Mouse (Mus musculus) left cerebral cortex, postnatal 36 days (tissue): Measurements from ENCODE around the gene Tor1b. TPM values are rescaled to one million over a fixed set of nuclear protein-coding genes. Genes with fewer than 3 reads are reported as not detected.
"Not testable (repeated sequence)": the region's sequence is repeated elsewhere in the genome, so short reads cannot be mapped to it uniquely, and the experiment has no call there.

ENCODE experiments used
- DNase-seq, 2 experiments: peaks; one replicate each; pipeline ENCODE4 v3.0.0; 2021 to 2022; ENCODE audit warnings: low spot score in 2 of 2, mixed read lengths in 1 of 2
- intact Hi-C: fragments of 180-260 bp; cut with DNase I; formaldehyde crosslinking; loops from one replicate; pipeline ENCODE4 v1.15.1; 2025
- total RNA-seq, 2 experiments: library from RNA; stranded (reverse); gene quantifications; 2 replicates each; pipeline ENCODE4 v1.2.3; 2021

Gene Tor1b
- total RNA-seq, 2 experiments from 2014 or later: 28.4 to 31.8 TPM

- DNase-seq: peak in 1 of 2 experiments; percentile 14
- intact Hi-C loops: loop anchor here (5.0 kb wide), 1 partner anchor 102 kb away; no protein-coding TSS in a partner anchor
These were observed 23.8 kb upstream of the Tor1b start for GRCm38 (mm10) chr2:30928893-30929482.

DNA sequence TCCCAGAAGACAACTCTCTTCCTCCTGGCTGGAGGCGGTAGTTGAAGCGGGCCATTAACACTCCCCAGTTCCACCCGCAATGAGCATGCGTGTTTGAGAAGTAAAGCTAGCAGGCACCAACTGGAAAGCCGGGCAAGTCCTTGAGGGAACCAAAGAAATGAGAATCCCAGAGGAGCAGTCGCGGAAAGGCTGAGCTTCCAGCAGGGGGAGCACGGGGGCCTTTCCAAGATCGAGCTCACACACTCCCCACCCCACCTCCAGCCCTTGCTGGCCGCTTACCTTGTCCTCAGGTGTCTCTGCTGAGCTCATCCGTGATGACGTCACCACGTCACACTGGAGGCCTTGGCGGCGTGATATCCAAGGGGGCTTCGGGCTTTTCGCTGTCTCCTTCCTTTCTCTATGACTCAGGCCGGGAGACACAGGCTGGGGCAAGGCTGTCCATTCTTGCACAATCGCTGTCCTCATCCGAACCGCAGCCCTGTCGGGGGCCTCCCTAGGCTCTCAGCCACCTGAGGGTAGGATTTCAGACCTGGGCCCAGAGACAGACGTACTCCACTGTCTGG is 23.2 kb upstream of the Tor1b start, which contains the start of gene Ptges:
Gene Ptges, minus strand, starts transcription at position 381 of the 563 bp plus-strand sequence.
- DNase-seq: peak; percentile 73 to 76
- intact Hi-C loops: loop anchor here (5.0 to 10.0 kb wide), 3 partner anchors 102 to 492 kb away; no protein-coding TSS in a partner anchor

DNA sequence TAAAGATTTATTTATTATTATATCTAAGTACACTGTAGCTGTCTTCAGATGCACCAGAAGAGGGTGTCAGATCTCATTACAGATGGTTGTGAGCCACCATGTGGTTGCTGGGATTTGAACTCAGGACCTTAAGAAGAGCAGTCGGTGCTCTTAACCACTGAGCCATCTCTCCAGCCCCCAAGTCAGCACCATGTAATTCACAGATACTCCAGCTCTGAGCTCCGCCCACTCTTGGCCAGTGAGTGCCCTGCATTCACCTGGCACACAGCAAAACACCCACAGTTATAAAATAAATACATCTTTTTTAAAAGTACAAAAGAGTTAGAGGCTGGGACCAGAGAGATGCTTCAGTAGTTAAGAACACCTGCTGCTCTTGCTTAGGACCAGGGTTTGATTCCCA is 21.9 kb upstream of the Tor1b start:
- intact Hi-C loops: loop anchor here (5.0 to 10.0 kb wide), 2 partner anchors 136 to 494 kb away; no protein-coding TSS in a partner anchor
- DNase-seq: not testable (repeated sequence)

GRCm38 (mm10) chr2:30931922-30932321 is 20.8 kb upstream of the Tor1b start:
- intact Hi-C loops: loop anchor here (5.0 to 10.0 kb wide), 2 partner anchors 137 to 495 kb away; no protein-coding TSS in a partner anchor
- DNase-seq: no peak

GRCm38 (mm10) chr2:30933032-30933431 is 19.7 kb upstream of the Tor1b start:
- intact Hi-C loops: loop anchor here (5.0 to 10.0 kb wide), 2 partner anchors 138 to 496 kb away; no protein-coding TSS in a partner anchor

GRCm38 (mm10) chr2:30933917-30934450 is 18.8 kb upstream of the Tor1b start:
- intact Hi-C loops: loop anchor here (2.0 to 10.0 kb wide), 3 partner anchors 43 to 497 kb away; no protein-coding TSS in a partner anchor
- peak; percentile 59 to 75 for DNase-seq

More at GRCm38 (mm10) chr2:30933032-30933431, 19.7 kb upstream of the Tor1b start:
- DNase-seq: no peak

GRCm38 (mm10) chr2:30936808-30937207 is 16.0 kb upstream of the Tor1b start:
- DNase-seq: no peak
- intact Hi-C loops: loop anchor here (10.0 kb wide), 1 partner anchor 142 kb away; no protein-coding TSS in a partner anchor

DNA sequence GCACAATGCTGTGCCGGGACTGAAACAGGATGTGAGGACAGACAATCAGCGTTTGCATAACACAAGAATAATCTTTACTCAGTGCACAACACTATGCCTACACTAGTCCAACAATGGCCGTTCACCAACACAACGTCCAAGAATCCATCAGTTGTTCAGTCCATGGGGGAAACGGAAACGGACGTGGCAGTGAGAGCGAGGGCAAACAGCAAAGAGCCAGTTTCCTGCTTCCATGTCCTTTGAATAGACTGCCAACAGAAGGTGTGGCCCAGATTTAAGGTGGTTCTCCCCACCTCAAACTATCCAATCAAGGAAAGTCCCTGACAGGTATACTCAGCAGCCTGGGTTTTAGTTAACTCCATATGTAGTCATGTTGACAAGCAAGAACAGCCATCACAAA is 15.0 kb upstream of the Tor1b start:
- no peak for DNase-seq
- intact Hi-C loops: loop anchor here (10.0 kb wide), 1 partner anchor 143 kb away; no protein-coding TSS in a partner anchor

GRCm38 (mm10) chr2:30938574-30938991 is 14.2 kb upstream of the Tor1b start:
- DNase-seq: no peak
- intact Hi-C loops: loop anchor here (10.0 kb wide), 1 partner anchor 144 kb away; no protein-coding TSS in a partner anchor

- intact Hi-C loops: no loop called here
These were observed 11.2 kb upstream of the Tor1b start for GRCm38 (mm10) chr2:30941586-30941985.

DNA sequence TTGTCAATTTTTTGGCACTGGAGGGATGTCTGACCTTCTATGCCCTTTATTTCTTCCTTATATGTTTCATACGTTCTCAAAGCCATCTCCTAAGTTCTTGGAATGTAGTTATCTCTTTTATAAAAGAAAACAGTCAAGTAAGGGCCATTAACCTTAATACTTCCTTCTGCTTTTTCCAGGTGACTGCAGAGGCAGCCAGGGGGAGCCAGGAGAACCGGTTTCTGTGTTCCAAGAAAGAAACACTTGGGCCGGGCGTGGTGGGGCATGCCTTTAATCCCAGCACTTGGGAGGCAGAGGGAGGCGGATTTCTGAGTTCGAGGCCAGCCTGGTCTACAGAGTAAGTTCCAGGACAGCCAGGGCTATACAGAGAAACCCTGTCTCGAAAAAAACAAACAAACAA is 10.6 kb upstream of the Tor1b start:
- intact Hi-C loops, DNase-seq: not testable (repeated sequence)

More at GRCm38 (mm10) chr2:30941586-30941985, 11.2 kb upstream of the Tor1b start:
- DNase-seq: no peak

DNA sequence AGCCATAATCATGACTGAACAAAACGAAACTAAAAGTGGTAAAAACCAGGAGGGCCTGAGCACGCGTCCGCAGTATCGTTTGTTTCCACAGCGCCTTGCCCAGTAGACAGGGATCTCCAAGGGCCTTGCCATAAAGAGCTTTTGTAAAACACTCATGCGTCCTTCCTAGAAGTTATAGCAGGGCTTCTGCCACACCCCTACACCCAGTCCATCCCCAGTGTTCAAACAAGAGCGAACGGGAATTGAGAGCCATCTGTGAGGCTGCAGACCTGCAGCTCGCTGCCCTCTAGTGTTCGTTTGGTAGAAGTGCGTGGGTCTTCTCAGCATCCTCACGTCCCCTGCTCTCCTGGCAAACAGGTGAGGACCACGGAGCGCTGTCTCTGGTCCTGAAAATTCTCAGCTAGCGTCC is 10.2 kb upstream of the Tor1b start:
- peak; percentile 36 to 49 for DNase-seq

GRCm38 (mm10) chr2:30952457-30952823 is 319 bp upstream of the Tor1b start:
- no peak for DNase-seq
- intact Hi-C loops: no loop called here

More for the DNA sequence above, 10.2 kb upstream of the Tor1b start:
- intact Hi-C loops: no loop called here

DNA sequence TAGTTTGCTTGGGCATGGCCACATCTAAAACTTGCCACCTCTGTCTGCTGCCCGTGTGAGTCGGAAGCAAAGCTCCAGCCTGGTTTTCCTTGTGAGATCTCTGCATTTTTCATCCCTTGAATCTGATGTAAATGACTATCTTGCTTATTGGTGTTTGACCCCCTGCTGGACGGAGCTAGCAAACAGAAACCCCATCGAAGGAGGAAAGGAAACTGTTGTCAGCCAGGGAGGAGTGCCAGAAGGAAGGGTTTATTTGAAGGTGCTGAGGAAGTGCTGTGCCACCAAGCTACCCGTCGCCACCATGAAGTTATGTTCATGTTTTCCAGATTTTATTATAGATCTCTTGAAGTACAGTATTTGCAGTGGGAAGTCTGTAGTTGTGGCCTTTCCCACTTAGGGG is 2.0 kb downstream of the Tor1b start:
- intact Hi-C loops: no loop called here
- no peak for DNase-seq

- no peak for DNase-seq
- intact Hi-C loops: no loop called here
These were observed 4.8 kb downstream of the Tor1b start for GRCm38 (mm10) chr2:30957511-30957910.

DNA sequence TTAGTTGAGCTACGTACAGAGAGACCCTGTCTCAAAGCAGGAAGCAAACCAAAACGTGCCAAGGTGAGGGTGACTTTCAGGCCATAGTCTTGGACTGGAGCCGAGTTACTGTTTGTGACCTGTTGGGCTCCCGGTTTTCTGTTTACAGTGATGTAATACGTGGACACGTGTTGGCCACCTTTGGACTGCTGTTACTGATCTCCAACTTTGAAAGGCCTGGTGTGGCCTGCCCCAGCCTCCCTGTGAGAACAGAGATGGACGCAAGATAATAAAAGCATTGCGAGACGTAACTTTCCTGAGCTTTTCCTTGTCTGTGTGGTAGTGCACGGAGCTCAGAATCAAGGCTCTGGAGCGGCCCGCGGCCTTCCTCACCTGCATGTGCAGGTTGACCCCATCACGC is 6.0 kb downstream of the Tor1b start:
- intact Hi-C loops: no loop called here
- no peak for DNase-seq

- intact Hi-C loops: no loop called here
- no peak for DNase-seq
These were observed 7.1 kb downstream of the Tor1b start for GRCm38 (mm10) chr2:30959856-30960255.

- intact Hi-C loops: no loop called here
- DNase-seq: no peak
These were observed 10.0 kb downstream of the Tor1b start for GRCm38 (mm10) chr2:30962570-30963254.

DNA sequence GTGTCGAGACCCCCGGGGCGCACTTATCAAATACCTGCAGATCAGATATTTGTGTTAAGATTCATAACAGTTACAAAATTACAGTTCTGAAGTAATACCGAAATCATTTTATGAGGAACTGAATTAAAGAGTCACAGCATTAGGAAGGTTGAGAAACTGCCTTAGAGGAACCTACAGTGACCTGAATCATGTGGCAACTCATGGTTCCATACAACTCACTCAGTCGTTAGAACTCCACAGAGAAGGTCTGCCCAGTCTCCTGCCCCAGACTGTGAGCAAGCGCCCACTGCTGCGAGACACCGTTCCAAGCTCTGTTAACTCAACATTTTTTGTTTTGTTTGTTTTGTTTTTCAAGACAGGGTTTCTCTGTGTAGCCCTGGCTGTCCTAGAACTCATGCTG is 12.9 kb downstream of the Tor1b start:
- DNase-seq: no peak
- intact Hi-C loops: no loop called here

GRCm38 (mm10) chr2:30966826-30967225 is 14.1 kb downstream of the Tor1b start:
- intact Hi-C loops: no loop called here
- no peak for DNase-seq
